Mouse (Mus musculus) retina, postnatal 1 day (tissue): ENCODE measurements around the gene Zfp652.

Source experiments
- DNase-seq: peaks from one replicate; pipeline ENCODE4 v3.0.0-alpha.2; 2012

Zfp652 gene

GRCm38 (mm10) chr11:95769208-95769607 is 56.7 kb downstream of the Zfp652 start:
- DNase-seq = no peak

DNA sequence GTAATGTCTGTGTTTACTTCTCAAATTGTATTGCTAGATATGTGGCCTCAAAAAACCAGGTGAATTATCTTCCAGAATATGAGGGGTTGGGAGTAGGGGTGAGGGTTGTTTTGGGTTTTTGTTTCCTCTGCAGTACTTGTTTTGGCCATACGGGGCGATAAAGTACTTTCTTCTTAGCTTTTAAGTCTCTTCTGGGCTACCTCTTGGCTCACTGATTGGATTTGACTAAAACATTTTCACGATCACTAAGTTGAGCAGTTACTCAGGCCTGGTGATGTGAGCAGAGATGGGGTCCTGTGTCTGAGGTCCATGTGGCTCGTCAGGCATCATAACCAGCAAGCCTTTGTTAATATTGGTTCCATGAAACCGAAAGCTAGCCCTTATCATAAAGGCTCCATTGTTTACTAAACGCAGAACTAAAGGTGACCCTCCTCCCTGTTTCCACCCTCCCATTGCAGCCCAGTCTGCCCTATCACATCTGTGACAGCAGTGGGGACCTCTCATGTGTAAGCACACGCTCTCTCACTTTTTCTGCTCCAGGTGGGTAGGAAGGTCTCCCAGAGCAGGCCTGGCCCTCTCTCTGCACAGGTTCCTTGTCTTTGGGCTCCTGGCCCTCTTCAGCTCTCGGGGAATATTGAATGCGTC is 58.4 kb downstream of the Zfp652 start:
- peak; percentile 61 for DNase-seq

GRCm38 (mm10) chr11:95771665-95772064 is 59.2 kb downstream of the Zfp652 start:
- DNase-seq = no peak

DNA sequence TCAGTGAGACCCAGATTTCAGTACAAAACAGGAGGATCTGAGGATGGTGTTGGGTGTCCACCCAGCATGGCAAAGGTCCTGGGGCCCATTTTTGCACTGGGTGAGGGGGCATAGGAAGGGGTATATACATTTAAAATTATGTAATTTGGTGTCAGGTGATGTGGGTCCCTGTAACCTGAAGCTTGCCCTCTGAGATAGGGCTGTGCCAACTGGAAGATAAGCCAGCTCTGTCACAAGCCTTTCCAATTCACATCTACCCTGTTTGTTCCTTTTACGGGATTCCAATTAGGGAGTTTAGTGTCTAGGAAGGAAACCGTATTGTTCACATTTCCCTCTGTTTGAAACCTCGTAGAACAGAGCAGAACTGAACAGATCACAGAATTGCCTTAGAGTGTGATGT is 60.8 kb downstream of the Zfp652 start:
- DNase-seq = no peak

GRCm38 (mm10) chr11:95777323-95778297 is 65.1 kb downstream of the Zfp652 start:
- no peak for DNase-seq

- DNase-seq = peak; percentile 36
Observed at GRCm38 (mm10) chr11:95778831-95779251, 66.4 kb downstream of the Zfp652 start.

GRCm38 (mm10) chr11:95779366-95779765 is 66.9 kb downstream of the Zfp652 start:
- no peak for DNase-seq

GRCm38 (mm10) chr11:95780480-95780879 is 68.0 kb downstream of the Zfp652 start:
- DNase-seq = no peak

DNA sequence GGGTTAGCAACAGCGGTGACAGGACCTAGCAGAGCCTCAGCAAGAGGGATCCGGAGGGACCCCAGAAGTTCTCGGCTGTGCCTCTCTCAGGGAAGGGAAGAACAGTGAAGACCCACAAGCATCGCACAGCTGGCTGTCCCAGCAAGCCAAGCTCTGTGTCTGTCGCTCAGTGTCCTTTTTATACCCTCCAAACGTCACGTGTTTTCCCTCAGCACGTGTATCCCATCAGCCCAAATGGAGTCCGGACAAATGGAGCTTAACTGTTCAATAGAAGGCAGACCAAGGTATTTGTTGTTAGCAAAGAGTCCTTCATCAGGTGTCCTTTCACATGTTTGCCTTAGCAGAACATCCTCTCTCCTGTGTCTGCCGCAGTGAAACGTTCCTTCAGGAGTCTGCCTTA is 69.1 kb downstream of the Zfp652 start:
- no peak for DNase-seq

- no peak for DNase-seq
Observed at GRCm38 (mm10) chr11:95783457-95783856, 71.0 kb downstream of the Zfp652 start.

DNA sequence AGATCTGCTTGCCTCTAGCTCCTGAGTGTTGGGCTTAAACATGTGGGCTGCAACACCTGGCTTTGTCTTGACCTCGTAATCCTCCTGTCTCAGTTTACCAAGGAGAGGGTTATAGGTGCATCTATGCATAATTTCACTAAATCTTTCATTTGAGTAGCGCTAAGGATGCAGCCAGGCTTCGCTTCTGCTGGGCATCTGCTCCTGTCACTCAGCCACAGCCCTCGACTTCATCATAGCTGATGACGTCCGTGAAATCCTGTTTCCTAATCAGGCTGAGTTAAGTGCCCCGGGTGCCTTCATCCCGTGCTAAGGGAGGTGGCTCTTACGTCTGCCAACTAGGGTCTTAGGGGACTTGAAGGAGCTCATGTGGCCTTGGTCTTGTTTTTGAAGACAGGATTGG is 71.5 kb downstream of the Zfp652 start:
- DNase-seq = no peak

DNA sequence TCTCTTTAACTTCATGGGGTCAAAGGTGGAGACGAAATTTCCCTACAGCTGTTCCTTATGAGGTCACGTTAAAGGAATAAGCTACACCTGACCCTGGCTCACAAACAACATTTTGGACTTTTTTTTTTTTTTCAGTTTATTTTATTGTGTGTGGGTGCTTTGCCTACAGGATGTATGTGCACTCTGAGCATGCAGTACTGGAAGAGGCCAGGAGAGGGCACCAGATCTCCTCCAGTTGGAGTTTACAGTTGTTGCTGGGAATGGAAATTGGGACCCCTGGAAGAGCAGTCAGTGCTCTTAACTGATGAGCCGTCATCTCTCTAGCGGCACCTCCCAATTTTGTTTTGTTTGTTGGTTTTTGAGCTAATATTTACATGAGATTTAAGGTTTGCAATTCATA is 73.2 kb downstream of the Zfp652 start:
- DNase-seq = no peak

GRCm38 (mm10) chr11:95786511-95786910 is 74.0 kb downstream of the Zfp652 start:
- DNase-seq = no peak

- no peak for DNase-seq
Observed at GRCm38 (mm10) chr11:95789451-95789891, 77.0 kb downstream of the Zfp652 start.

DNA sequence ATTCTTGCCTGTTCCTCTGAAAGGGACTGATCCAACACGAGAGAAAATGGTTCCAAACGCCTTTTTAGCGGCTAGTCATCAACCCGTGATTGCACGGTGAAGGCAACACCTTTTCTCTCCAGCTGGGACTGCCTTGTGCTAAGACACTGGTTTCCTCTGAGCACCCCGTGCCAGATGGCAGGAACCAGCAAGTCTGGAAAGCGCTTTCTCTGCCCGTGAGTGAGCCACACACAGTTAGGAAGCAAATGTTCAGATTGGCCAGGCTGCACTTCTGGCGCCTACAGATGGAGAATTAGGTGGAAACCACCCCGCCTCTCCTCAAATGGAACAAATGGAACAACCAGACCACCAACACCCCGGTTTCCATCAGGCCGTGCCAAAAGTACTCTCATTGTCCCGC is 79.3 kb downstream of the Zfp652 start:
- no peak for DNase-seq

- no peak for DNase-seq
Observed at GRCm38 (mm10) chr11:95792950-95793509, 80.6 kb downstream of the Zfp652 start.

DNA sequence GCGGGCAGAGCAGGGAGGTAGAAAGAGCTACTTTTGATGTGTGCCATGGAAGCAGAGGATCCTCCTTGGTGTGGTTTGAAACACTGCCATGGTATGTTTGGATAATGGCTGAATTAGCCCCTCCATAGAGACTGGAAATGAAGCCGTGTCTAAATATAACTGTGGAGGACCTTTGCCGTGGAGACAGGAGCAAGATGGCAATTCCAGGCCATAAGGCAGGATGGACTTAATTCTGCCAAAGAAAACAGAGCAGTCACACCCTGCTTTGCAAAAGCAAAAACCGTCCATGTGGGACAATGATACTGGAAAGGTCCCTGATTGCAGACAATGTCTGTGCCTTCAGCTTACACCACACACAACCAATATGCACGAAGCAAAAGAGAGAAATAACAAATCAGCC is 81.7 kb downstream of the Zfp652 start:
- DNase-seq = no peak

- DNase-seq = no peak
Observed at GRCm38 (mm10) chr11:95795582-95795981, 83.1 kb downstream of the Zfp652 start.

GRCm38 (mm10) chr11:95805010-95805409 is 92.5 kb downstream of the Zfp652 start:
- no peak for DNase-seq

- DNase-seq = no peak
Observed at GRCm38 (mm10) chr11:95805527-95805926, 93.1 kb downstream of the Zfp652 start.

- DNase-seq = no peak
Observed at GRCm38 (mm10) chr11:95807884-95808283, 95.4 kb downstream of the Zfp652 start.

DNA sequence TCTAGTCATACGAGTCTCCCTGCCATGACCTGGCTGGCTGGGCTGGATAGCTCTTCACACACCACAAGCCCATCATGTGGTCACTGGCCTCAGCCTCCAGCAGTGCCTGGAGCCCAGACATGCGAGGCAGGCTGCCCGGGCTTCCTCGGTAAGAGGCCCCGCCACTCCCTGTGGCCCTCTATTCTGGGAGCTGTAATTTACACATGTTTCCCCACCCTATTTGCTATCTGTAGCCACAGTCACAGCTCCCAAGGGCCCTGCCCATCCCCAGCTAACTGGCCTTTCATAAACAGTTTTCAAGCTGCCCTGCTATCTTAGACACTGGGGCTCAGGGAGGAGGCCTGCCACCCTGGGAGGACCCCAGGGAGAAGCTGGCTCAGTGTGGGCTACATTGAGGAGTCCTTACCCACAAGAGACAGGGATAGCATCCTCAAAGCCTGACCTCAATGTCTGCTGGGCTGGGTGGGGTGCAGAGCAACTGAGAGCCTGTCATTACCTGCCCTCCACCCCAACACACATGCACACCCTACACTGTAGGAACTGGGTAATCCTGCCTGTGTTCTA is 96.1 kb downstream of the Zfp652 start:
- no peak for DNase-seq

- DNase-seq = no peak
Observed at GRCm38 (mm10) chr11:95809603-95810002, 97.1 kb downstream of the Zfp652 start.
